Mouse (Mus musculus) kidney, adult 18-20 months (tissue): ENCODE results near the gene Ccdc69.

ENCODE experiments used
- DNase-seq: peaks from one replicate; pipeline ENCODE4 v3.0.0; 2021

Ccdc69 gene

DNA sequence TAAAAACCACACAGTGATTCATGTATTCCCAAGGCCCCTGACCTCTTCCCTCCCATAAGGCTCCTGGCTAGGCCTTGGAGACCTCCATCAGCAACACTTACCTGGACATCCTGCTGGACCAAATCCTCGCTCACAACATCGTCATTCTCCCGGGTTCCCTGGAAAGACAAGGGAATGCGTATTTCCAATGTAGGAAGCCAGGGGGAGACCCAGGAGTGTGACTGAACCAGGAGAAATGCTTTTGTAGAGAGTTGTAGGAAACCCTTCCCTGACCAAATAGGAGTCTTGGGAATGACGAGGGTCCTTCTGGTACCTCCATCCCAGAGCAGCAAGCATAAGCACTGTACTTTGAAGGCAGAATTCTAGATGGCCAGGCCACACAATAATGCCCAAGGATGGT is 72.2 kb downstream of the Ccdc69 start:
- no peak for DNase-seq

GRCm38 (mm10) chr11:55004970-55005502 is 72.9 kb downstream of the Ccdc69 start:
- no peak for DNase-seq
